Mouse (Mus musculus): ENCODE results near the gene 1110002E22Rik.

DNA sequence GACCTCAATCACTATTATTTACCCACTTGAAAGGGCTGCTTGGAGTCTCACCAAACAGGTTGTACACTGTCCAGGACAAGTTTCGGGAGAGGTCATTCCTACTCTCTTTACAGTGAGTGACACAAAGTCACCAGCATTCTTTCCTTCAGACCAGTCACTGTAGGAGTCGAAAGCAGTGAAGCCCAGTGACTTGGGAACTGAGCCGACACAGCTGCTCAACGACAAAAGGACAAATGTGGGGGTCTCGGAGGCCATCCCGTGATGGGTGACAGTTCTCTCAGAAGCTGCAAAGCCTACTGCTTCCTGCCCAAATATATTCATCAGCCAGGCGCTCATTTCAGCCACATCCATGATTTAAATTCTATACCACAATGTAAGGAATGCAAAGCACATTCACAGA, 7.9 kb upstream of the 1110002E22Rik start:
- TF ChIP-seq EP300 (IDR thresholded peaks at IDR 0.05; ENCODE audit: low read depth): no peak
- no peak for TF ChIP-seq CTCF (IDR thresholded peaks at IDR 0.05; ENCODE audit: low read depth)

Measured in liver, embryonic 14.5 days (tissue).